Mouse (Mus musculus) urinary bladder, postnatal 14 days (tissue): ENCODE results near the gene Spag17.

Source experiments
- DNase-seq: peaks from one replicate; pipeline ENCODE4 v3.0.0; 2021; ENCODE audit warnings: low spot score

Gene Spag17

DNA sequence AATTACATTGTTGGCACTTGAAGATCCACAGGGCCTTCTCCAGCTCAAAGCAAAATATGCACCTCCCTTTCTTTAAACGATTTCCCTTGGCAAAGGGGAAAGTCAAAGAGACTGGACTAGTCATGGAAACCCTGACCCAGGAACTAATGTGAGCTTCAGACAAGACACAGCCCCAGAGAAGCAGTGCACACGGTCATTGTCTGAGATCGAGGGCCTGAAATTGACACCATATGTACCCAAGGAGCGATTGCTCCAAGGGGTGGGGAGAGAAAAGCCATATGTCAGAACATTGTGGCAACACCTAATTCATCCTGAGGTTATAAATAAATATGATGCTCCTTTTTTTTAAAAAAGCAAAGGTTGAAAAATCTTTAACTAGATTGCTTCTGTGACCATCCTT lies 80.7 kb downstream of the Spag17 start:
- DNase-seq = no peak

DNA sequence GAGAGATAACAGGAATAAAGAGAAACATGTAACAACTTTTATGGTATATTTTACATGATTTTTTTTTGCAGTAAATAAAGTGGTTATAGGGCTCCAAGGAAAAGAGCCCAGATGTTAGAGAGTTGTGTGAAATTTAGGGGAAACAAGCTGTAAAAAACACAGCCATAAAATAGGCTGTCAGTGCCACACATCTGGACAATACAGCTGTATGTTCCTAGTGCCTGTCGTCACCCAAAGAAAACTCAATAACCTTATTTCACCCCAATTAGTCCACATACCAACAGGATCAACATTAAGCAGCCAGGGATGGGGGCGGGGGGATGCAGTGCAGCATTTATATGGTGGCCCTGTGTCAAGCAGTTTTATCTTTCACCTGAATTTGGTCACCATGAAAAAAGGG lies 81.1 kb downstream of the Spag17 start:
- DNase-seq = no peak

DNA sequence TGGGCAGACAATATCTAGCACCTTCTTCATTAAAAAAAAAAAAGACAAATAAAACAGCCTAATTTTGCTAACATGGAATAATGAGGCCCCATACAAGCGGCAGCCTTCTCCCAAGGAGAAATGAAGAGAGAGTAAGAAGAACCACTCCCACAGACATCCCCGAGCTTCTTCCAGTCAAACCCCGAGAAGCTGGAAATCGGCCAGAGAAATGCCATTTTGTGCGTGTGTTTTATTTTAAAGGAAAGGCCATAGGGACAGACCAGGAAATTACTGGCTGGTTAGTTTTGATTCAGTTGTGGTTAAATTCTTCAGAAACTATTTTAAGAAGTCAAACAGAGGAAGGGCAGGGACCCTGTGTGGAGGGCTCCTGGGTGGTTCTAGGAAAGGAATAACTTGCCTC lies 85.6 kb downstream of the Spag17 start:
- DNase-seq = no peak

DNA sequence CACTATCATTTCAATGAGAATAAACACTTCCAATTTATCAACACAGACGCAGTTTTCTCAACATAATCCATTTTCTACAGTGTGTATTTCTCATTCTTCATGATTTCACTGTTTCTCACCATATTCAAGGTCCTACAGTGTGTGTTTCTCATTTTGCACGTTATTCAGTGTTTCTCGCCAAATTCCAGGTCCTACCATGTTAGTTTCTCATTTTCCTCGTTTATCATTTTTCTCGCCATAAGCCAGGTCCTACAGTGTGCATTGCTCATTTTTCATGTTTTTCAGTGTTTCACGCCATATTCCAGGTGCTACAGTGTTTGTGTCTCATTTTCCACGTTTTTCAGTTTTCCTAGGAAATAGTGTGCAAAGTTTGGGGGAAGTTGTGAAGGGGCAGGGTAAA lies 95.8 kb downstream of the Spag17 start:
- no peak for DNase-seq

DNA sequence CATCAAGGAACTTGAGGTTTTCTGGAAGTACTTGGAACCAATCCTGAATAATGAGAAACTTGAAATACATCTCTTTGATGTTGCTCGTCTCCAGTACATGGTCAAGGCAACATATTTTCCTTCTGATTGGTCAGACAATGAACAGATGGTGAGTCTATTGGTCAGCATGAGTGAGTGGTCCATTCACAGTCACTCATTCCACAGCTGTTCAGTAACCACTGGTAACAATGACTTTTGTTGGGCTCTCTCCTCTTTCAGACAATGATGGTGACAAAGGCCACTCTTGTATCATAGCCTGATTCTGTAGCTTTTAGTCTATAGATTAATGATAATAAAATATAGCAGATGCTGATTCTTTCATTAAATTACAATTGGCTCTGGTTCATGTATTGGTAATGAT lies 119.5 kb downstream of the Spag17 start:
- DNase-seq = no peak

DNA sequence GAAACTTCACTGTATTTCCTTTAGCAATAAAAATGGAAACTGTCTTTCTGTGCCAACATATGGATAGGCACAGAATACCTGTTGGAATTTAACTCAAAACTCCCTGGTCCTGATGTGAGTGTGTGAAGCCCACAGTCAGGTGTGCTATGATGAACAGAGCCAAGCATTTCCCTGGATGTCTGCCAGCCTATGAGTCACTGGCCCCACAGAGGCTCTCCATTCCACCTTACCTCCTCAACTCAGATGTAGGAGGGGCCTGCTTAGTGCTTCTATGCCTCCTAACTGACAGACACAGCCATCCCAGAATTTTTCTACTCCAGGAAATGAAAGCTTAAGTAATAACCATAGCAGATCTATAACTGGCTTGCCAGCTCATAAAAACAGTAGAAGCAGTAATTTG lies 124.6 kb downstream of the Spag17 start:
- no peak for DNase-seq

DNA sequence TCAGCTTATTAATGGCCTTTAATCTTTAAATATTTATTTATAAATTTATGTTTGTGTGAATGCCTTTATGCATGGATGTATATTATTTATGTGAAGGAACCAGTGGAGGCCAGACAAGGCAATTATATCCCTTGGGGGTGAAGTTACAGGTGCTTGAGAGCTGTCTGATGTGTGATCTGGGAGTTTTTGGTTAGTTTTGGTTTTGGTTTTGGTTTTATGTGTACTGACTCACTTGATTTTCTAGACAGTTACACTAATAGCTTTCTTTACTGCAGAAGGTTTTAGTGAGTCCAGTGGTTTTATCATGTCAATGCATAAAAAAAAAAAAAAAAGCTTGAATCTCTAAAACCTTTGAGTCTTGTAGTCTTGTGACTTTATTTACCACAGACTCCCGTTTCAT lies 128.9 kb downstream of the Spag17 start:
- no peak for DNase-seq

DNA sequence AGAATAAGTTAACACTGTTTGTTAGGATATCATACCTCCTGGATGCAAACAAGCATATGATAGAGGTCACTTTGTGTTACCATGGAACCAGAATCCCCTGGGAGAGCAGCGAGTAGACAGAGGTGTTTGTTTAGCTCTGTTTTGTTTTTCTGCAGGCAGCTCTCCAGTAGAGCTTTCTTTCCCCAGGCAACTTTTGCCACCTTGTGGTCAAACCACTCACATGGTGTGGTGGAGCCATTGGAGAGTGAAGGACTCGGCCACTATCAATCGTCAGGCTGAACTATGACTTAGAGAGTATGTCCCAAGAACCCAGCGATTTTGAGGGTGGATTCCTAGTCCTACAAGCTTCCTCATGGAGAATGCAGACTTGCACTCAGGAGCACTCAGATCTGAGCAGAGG lies 146.1 kb downstream of the Spag17 start:
- no peak for DNase-seq

DNA sequence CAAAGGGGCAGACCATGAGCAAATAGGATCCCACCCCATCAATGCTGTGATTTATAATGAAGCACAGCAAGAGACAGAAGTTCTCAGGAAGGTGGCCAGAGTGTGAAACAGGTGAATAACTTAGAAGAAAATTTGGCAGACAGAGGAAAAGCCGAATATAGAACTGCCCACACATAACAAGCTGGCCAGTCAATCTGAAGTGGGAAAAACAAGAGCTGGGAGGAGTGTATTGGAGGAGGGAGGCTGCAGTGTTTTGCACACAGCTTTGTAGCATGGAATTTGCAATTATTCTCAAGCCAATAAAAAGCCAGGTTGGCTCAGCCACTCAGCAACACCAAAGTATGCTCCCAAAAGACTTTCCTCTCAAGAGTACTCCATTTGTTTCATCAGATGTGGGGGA lies 147.8 kb downstream of the Spag17 start:
- no peak for DNase-seq

DNA sequence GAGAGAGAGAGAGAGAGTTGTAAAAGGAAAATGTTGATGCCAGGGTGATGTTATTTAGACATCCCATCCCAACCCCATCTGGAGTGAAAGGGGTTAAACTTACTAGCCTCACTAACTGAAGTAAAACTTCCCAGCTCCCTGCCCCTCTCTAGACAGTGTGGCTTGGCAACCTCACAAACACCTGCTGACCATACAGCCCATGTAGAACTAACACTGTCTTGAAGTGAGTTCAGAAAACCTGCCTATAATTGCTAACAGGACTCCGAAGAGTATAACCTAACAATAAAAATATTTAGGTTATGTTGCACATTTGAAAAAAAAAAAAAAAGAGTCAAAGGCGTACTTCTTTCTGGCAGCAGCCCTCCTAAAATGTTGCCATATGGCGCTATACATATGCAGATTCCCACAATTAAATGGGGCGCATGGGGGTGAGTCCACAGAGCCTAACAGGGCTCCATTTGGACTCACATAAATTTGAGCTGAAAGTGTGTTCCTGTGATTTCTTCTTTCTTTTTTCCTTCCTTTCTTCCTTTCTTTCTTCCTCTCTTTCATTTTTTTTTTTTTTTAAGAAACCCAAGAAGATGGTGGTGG lies 149.3 kb downstream of the Spag17 start:
- DNase-seq = no peak

DNA sequence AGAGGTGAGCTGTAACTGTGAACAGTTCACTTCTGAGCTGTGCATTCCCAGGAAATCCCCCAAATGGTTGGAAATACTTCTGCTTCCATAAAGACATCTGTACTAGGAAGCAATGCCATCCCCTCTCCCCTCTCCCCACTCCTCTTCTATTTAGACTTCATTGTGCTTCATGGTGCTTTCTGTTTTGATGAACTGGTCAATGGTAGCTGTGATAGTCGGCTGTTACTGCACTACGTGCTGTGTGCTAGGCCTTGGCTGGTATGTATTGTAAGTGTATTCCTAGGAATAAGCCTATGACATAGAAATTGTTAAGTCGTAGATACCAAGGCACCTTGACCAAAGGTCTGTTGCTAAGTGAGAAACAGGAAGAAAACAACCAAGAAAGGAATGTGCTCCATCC lies 149.9 kb downstream of the Spag17 start:
- no peak for DNase-seq

DNA sequence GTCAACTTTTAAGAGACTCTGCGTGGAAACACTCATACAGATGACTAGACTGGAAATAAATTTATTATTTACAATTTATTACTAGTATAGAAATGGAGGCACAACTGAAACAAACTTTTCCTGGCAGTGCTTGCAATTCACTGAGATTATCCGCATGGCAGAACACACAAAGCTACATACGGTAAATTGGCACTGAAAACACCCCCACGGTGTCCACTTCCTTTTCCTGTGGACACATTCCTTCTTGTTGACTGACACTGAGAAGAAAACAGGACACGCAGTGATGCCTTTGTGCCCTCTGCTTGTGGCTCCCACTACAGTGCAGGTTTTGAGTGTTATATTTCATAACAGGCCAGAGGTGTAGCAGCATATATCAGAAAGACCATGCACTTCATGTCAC lies 151.6 kb downstream of the Spag17 start:
- no peak for DNase-seq

DNA sequence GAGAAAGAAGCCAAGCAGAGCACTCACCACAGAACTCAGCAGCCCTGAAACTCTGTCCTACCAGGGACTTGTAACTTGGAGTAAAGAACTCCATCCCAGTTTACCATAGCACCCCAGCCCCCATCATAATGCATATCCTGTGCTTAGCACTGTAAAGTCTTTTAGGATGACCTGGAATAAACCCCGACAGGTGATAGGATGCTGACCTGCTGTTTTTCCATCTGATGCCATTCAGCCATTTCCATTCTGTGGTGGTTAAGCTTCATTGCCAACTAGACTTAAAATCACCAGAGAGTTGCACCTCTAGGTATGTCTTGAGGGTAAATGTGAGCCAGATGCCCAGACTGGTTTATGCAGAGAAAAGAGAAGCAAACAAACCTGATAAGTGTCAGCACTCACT lies 189.2 kb downstream of the Spag17 start:
- DNase-seq = no peak

DNA sequence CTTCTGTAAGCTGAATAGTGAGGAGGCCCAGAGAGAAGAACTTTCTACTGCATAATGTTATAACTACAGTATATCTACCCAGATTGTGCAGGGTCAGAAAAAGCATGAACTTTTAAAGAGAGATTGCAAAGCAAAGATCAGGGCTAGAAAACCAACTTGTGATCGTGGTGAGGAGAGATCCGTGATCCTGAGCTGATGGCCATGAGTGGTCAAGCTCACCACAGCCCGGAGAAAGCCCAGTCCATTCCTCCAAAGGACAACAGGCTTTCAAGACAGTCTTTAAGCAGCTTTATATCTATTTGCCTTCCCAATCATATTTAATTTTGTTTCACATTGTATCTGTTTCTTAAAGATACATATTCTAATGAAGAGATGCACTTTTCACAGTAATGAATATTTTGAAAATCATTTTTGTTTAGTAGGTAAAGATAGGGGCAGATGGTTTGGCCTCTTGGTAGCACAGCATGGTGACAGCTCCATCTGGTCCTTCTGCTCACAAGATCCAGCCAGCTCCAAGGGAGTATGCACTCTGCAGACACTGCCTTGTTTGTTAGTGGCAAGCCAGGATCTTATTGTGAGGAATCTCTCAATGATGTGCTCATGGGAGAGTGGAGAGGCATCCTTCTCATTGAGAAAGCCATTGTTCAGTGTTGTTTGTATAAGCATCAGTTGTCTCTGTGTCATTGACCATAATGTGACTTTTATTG lies 217.3 kb downstream of the Spag17 start:
- no peak for DNase-seq

DNA sequence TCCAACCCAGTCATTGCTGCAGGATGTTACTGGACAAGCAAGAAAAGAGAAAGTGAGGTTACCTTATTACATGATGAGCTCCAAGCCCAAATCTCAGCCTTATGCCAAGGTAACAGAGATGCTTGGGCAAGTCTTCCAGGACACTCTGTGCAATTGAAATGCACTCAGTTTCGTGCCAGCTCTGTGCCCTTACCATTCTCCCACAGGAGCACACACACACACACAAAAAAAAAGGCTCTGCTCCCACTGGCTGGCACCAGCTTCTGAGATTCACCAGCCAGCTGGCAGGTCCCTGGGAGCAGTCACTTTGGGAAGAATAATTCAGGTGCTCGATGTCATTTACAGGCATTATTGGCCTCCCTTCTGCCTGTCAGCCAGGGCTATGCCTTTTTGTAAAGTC lies 221.5 kb downstream of the Spag17 start:
- no peak for DNase-seq

DNA sequence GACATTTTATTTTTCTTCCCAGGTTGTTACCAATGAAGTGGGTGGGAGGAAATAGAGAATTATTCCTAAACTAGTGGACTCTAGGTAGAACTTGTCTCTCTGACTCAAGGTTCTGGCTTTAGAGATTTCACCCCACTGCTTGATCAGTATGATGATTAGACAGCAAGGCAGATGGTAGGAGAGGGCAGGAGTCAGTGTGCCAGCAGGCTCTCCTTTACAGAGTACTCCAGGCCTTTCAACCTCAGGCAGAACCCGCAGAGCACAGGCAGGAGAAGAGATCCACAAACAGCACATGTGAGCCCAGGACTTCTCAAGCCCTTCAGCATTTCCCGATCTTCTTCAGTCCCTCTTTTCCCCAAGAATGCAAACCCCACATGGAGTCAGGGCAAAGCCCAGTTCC lies 233.5 kb downstream of the Spag17 start:
- DNase-seq = no peak

DNA sequence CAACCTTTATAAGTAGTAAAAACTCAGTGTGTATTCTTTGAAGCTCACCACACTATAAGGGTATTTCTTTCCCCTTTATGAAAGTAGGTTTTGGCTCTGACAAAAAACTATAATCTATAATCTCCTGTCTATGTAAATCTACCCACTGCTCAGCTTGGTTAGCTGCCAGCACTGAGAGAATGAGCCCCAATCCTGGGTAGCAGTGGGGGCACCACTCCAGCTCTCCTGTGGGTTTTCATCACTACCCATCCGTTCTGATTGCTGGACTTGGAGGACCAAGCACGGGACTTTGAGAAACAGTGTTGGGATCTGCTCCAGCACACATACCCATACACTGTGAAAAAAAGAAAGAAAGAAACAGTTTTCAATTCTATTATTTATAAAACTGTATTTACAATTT lies 236.8 kb downstream of the Spag17 start:
- DNase-seq = no peak

DNA sequence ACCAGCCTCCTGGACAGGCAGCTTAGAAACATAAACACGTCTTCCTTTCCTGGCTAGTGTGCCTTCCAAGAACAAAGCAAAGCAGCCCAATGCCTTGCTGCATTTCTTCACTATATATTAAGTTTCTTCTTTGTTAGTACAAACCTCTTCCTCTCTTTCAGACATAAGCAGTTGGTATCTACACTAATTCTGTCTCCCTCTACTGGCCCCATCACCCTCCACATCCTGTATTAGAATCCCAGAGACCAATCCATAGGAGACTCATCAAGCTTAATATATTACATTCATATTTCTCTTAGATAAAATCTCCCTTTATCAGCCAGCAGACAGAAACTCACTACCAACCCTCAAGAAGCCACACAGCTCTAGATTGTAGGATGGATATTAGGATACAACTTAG lies 237.2 kb downstream of the Spag17 start:
- DNase-seq = no peak

DNA sequence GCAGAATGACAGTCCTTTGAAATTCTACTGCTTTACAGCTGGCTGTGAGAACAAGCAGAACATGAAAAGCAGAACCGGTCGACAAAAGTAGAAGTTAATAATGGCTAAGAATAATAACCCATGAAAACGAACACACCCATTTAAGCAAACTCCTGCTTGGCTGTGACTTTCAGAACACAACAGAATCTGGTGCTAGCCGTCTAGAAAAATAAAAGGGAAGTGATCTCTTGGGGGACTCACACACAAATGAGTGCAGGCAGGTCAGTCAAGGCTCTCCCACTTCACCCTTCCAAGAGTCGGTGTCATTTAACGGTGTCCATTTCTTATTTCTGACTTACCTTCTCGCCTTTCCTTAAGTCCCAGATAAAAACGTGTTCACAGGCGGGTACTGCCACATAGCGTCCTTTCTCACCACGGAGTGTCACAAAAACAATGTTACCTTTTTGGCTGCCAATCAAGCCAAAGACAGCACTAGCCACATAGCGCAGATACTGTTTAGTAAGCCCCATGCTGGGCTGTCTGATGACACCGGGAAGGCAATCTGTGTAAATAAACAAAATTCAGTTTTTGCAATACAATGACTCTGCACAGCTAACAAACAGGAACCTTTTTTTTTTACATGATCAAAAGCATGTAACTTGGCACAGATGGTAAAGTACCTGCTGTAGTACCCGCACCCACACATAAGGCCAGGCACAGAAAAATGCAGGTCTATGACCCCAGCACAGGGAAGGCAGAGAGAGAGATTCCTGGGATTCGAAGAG lies 275.7 kb downstream of the Spag17 start:
- no peak for DNase-seq

DNA sequence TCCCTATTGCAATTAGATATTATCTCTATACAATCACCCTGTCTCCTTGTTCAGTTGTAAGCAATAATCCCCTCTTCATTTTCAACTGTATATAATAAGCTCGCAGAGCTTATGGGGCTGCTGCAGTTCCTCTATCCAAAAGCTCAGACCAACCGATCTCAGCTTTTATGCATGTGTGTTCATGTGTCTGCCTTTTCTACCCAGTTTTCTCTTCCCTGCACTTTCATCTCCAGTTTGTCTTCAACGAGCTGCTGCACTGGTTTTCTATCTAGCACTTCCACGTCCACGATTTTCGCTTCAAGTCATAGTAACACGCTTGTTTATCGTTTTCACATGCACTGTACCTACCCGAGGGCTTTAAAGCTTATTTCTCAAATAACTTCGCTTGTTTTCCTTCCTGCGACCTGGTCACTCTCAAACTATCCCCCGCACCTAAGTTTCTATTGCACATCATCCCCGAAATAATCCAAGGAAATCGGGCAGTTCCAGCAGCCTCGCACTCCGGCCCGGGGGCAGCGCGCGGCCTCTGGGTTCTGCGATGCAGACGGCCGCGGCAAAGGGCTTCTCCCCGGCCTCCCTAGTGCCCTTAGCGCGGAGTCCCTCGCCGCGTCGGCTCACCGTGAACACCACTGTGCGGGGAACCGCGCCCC lies 276.6 kb downstream of the Spag17 start:
- no peak for DNase-seq

DNA sequence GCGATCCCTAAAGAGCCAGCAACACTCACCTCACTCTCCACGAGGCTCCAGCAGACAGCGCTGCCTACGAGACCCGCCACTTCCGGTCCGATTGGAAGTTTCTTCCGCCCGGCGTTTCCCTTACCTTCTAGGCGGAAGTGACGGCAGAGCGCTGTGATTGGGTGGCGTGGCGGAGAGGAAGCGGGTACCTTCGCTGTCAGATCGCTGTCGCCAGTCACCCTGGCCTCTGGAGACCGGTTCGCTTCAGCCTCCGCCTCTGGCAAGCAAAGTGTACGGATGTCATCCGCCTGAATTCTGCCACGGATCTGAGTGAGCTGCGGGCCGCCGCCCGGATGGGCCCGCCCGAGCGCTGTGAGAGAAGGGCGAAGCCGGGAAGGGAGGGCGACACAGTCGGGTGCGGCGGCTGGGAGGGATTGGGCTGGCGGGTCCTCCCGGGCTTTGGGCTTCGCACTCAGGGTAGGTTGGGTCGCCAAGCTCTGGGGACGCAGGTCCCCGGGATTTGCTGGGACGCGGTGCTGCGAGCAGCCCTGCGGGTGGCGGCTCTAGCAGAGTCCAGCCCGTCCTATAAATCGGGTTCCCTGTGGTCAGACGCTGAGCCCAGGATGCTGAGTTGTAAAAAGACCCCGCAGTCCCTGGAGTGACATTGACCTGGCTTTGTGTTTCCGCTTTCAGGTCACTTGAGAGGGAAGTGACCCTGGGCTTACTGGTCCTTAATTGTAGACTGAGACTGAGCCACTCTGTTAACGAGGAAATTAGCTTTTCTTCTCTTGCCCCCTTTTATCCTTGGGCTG lies 277.3 kb downstream of the Spag17 start, which contains the start of the genes Gdap2 and Wdr3:
Gdap2 (plus strand) TSS at position 67 of the 791 bp plus-strand sequence.
Wdr3 (minus strand) TSS at position 93 of the 791 bp plus-strand sequence.
- peak; percentile 95 for DNase-seq

DNA sequence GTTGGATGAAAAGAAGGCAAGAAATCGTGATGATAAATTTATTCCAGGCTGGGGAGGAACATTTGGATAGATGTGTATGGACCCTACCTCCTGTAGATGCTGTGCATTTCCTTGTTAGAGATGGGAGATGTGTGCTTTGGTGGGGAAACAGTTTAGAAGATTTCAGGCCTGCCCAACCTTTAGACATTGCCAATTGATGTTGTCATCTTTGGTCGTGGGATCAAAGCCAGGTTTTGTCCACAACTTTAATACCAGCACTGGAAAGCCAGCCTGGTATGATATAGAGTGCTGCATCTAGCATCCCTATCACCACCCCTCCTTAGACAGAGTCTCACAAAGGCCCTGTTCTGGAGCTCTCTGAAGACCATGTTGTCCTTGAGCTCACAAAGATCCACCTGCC lies 278.4 kb downstream of the Spag17 start:
- DNase-seq = no peak
